Mouse (Mus musculus) layer of hippocampus, postnatal 14 days (tissue): ENCODE results near the gene Gpr137. TPM values are rescaled to one million over a fixed set of nuclear protein-coding genes. Genes with fewer than 3 reads are reported as not detected.

Source experiments
- DNase-seq, 2 experiments: peaks; one replicate each; pipeline ENCODE4 v3.0.0; 2021 to 2022; ENCODE audit warnings: low spot score in 2 of 2, mixed read lengths in 1 of 2
- long read RNA-seq, 2 experiments: library from polyadenylated mRNA; stranded (forward); transcript quantifications; one replicate each; pipeline ENCODE4 v2.0.0; 2021
- total RNA-seq, 2 experiments: library from RNA; stranded (reverse); gene quantifications; 2 replicates each; pipeline ENCODE4 v1.2.3; 2021

Gpr137 gene
- total RNA-seq: 10 to 100 TPM; 88.1 to 94.9 TPM
- long read RNA-seq, experiment 1, transcript Gpr137-205 (7 exons, 1,858 nt): major isoform, 22 of 33 reads
- long read RNA-seq, experiment 1, partial matches to known transcripts: 1 of 33 reads
- long read RNA-seq, experiment 1, other reads (novel, unspliced or antisense): 4 of 33 reads
- long read RNA-seq, experiment 2, transcript Gpr137-205 (7 exons, 1,858 nt): major isoform, 22 of 34 reads
- long read RNA-seq, experiment 2, partial matches to known transcripts: 4 of 34 reads
- long read RNA-seq, experiment 2, other reads (novel, unspliced or antisense): 7 of 34 reads

GRCm38 (mm10) chr19:6942249-6942691 is at the start of gene Gpr137:
Gene Gpr137, minus strand, starts transcription at chr19:6942480.
- DNase-seq: peak; percentile 90 to 94

GRCm38 (mm10) chr19:6991166-6991565 is 48.9 kb upstream of the Gpr137 start:
- DNase-seq: peak in 1 of 2 experiments; percentile 1

GRCm38 (mm10) chr19:6990712-6991111 is 48.4 kb upstream of the Gpr137 start:
- no peak for DNase-seq

- no peak for DNase-seq
Observed at GRCm38 (mm10) chr19:6989251-6989650, 47.0 kb upstream of the Gpr137 start.

GRCm38 (mm10) chr19:6987904-6988285 is 45.6 kb upstream of the Gpr137 start:
- peak in 1 of 2 experiments; percentile 29 for DNase-seq

- DNase-seq: peak in 1 of 2 experiments; percentile 52
Observed at GRCm38 (mm10) chr19:6987061-6987903, 45.0 kb upstream of the Gpr137 start, which contains the start of gene Vegfb. Gene Vegfb, minus strand, starts transcription at chr19:6987651.

DNA sequence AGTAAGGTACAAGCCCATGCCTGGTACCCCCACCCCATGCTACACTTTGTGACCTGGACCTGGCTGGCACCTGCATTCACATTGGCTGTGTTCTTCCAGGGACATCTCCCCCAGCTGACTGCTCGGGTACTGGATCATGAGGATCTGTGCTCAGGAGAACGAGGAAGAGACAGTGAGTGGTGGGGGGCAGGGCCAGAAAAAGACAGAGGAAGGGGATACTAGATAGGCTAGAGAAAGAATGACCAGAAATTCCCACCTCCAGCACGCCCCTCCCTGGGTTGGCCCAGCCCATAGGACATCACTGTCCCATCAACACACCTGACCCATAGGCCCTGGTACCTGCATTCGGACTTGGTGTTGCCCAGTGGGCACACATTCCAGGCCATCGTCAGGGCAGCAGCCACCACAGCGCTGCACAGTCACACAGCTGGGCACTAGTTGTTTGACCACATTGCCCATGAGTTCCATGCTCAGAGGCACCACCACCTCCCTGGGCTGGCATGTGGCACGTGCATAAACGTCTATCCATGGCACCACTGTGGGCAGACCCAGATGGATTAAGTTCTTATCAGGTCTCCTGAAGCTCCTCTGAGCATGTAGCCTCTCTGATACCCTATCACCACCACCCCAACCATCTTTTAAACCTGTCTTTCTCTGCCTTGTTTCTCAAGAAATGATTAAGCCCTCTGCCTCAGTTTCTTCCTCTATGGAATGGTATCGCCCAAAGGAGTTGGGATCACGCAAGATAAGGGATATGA is 43.9 kb upstream of the Gpr137 start:
- DNase-seq: no peak

- DNase-seq: no peak
Observed at GRCm38 (mm10) chr19:6985300-6985699, 43.0 kb upstream of the Gpr137 start.

- no peak for DNase-seq
Observed at GRCm38 (mm10) chr19:6983621-6984020, 41.3 kb upstream of the Gpr137 start.

DNA sequence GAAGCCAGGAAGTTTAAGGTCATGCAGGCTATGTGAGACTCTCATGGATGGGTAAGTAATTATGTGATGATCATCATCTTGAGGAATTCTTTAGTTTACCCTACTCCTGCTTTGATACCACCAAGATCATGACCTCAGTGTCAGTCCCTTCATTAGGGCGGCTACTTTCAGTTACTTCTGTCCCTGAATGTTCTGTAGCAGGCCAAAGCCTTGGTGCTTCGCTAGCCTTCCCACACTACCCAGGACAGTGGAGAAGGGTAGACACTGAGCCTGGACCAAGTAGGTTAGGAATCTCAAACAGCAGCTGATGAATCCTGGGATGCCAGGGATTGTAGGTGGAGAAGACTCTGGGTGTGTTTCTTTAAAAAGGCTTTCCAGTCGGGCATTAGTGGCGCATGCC is 39.2 kb upstream of the Gpr137 start:
- no peak for DNase-seq

DNA sequence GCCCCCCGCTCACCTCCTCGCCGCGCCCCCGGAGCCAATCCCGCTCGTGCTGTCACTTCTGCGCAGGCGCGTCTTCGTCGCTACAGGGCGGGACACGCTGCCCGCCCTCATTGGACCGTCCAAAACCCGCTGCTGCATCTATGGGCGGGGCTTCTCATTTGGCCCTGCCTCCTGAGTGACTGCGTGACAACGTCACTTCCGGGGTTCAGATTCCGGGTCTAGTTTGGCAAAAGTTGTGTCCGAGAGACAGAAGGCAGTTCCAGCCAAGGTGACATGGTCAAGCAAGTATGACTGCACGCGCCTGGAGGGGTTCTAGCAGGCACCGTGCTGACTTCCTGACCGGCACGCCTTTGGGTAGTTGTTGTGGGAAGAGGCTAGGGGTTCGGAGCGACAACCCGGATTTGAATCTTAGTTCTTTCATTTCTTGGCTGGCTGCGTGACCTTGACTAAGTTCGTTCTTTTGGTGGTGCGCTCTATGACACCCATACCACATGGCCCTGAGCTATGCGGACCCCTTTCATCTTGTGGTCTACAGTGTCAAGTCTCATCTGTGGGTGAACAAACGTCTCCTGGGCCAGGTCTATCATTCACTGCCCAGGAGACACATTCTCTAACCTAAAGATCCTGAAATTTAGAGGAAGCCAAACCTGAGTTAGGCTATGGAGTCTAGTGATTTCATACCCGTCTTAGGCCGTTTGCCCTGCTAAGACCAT is 38.3 kb upstream of the Gpr137 start, which contains the start of gene Fkbp2:
Gene Fkbp2 (minus strand): TSS at position 121 of the 713 bp plus-strand sequence.
- peak; percentile 99 to 100 for DNase-seq

GRCm38 (mm10) chr19:6979486-6980380 is 37.5 kb upstream of the Gpr137 start:
- DNase-seq: peak; percentile 100

DNA sequence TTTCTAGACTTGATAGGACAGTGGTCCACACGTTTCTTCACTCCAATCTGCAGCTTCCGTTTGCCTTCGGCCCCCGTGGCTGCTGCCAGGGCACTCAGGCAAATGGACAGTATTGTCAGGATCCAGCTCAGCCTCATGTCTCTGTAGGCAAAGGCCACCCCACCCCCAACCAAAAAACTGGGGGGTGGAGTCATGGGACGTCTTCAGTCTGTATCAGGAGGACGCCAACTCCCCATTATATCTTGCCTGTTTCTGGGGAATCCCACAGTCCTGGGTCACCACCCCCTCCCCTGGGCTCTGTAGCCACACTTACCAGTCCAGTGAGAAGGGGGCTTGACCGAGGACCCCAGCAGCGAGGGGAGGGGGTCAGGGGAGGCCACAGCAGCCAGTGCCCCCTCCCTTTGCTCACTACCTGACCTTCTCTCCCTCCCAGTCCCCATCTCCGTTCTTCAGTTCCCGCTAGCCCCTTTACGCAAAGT is 36.8 kb upstream of the Gpr137 start:
- DNase-seq: peak in 1 of 2 experiments; percentile 37

DNA sequence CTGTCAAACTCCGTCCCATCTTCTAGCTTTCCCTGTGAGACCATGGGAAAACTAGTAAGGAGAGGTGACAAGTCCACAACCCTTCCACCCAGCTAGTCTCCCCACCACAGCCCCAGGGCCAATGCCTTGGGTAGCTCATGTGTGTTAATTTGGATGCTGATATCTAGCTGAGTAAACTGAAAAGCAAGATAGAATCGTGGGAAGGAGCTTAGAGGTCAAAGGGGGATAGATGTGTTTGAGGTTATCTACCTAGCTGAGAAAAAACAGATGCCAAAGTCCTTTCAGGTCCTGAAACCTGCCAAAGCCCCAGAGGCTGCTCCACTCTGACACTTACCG is 36.3 kb upstream of the Gpr137 start:
- no peak for DNase-seq

DNA sequence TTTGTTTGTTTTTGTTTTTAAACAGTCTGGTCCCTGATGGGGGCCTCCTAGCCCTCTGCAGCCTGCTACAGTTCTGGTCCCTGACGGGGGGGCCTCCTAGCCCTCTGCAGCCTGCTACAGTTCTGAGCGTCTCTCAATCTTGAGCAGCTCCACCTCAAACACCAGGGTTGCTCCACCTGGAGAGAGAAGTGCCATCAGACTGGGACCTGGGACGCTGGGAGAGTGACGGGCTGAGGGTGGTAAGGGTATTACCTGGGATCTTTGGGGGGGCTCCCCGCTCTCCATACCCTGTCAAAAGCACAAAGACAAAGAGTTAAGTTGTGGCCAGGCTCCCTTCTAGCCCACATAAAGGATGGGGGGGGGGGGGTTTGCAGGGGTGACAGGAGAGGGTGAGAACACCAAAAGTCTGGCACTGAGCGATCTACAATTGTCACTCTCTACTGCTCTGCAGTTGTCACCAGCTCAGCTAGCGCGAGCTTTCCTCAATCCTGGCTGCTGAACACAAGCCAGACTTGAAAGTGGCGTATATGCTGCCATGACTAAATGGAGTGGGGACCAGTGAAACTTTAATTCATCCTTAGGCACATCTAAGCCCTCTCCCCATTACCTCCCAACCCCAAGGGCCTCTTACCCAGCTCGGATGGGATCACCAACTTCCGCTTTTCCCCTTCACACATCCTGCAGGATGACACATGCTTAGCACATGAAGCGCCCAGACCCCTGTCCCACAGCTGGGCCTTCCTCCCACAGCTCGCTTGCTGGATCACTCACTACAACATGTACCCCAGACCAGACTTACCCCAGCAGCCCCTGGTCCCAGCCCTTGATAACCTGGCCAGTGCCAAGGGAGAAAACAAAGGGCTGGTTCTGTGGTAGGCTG is 35.7 kb upstream of the Gpr137 start:
- DNase-seq: no peak

DNA sequence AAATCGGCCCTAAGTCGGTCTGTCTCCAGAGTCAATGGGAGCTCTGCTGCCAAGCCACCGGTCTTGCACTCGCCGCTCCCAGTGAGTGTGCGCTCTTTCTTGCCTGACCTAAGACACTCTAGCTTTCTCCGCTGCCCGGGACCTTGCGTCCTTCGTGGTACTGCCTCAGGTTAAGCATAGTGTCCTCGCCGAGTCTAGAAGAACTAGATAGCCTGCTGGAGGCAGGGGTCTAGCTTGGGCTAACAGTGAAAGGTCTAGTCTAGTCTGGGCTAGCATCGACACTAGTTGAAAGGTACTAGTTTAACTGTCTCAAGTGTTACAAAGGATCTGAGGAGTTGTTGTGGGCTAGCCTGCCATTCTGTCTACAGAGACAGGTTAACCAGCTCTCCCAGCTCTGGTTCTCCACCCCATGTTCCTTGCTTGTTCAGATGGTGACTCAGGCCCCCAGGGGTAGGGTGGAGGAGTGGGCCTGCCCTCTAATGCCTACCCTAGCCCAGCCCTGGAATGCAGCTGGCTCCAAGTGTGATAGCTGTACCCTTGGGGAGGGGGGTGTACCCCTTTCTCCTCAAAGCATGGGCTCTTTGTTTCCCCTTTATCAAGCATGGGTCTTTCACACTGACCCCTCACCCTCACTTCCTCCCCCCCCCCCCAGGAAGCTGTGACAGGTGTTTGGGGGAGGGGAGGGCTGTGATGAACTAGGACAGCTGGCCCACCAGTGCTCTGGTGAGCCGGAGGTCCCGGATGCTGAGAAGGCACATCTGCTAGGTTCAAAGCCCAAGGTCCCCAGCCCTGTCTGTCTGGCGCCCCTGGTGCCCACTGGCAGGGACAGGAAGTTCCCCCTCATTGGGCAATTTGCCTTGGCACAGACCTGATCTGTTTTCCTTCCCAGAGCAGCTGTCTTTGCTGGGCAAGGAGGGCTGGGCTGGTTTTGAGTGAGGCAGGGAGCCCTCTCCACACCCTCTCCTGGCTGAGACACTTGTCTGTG is 33.5 kb upstream of the Gpr137 start, which contains the start of gene Plcb3:
Gene Plcb3 (minus strand): TSS at position 934 of the 985 bp plus-strand sequence.
- peak; percentile 80 to 87 for DNase-seq
